17 mouse cellular contexts compared by ENCODE assay signal in the genomic region with DNA sequence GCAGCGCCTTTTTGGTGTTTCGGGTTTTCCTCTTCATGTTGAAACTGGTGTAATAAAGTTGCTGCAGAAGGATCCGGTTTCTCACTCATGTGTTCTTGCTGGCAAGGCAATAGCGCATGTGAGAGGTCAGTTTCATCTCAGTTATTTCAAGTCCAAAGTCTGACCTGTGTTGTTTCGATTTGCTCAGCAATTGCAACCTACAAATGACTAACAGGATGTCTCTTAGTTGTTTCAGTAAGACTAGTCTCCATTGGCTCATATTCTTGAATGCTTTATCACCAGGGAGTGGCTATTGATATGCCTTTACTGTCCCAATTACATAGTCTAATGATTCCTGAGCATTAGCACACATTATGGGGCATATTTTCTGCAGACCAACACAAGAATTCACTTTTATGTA.
"Had no signal": no experiment of that assay in that cellular context is flagged by ENCODE, and none has a peak within 500 bp of the region (broad histone marks: within the 10 kb centered on the region; RNA-seq: fewer than 3 reads in every experiment).

No protein-coding gene starts in this region.

- ATAC-seq: lung, postnatal 0 days; midbrain, embryonic 13.5 days; midbrain, embryonic 15.5 days had no signal

- H3K36me3 ChIP-seq: lung, embryonic 15.5 days; midbrain, embryonic 13.5 days; midbrain, embryonic 15.5 days; neural tube, embryonic 12.5 days; stomach, embryonic 15.5 days had no signal

- DNase-seq: lung, adult 2 months; lung, postnatal 14 days; lung, postnatal 36 days; right cerebral cortex, postnatal 14 days; thymus, adult 2 months; thymus, postnatal 25 days; thymus, postnatal 4 days had no signal

- H3K9ac ChIP-seq: lung, embryonic 15.5 days; midbrain, embryonic 13.5 days; midbrain, embryonic 15.5 days; neural tube, embryonic 12.5 days; stomach, embryonic 15.5 days had no signal

- H3K4me3 ChIP-seq: lung, embryonic 15.5 days; megakaryocyte, embryonic 14.5 days; midbrain, embryonic 13.5 days; midbrain, embryonic 15.5 days; neural tube, embryonic 12.5 days; stomach, embryonic 15.5 days had no signal

- H3K9me3 ChIP-seq: lung, embryonic 15.5 days; midbrain, embryonic 13.5 days; midbrain, embryonic 15.5 days; neural tube, embryonic 12.5 days; stomach, embryonic 15.5 days had no signal

- H3K27ac ChIP-seq: lung, embryonic 15.5 days; macrophage; midbrain, embryonic 13.5 days; midbrain, embryonic 15.5 days; neural tube, embryonic 12.5 days; stomach, embryonic 15.5 days; stomach, postnatal 0 days had no signal

- H3K27me3 ChIP-seq: lung, embryonic 15.5 days; midbrain, embryonic 13.5 days; midbrain, embryonic 15.5 days; neural tube, embryonic 12.5 days; stomach, embryonic 15.5 days had no signal

- H3K4me1 ChIP-seq: lung, embryonic 15.5 days; megakaryocyte, embryonic 14.5 days; midbrain, embryonic 13.5 days; midbrain, embryonic 15.5 days; neural tube, embryonic 12.5 days; stomach, embryonic 15.5 days had no signal

- H3K4me2 ChIP-seq: lung, embryonic 15.5 days; midbrain, embryonic 11.5 days; midbrain, embryonic 13.5 days; midbrain, embryonic 15.5 days; neural tube, embryonic 12.5 days; stomach, embryonic 15.5 days had no signal
